Mouse (Mus musculus) bone marrow, adult 2 months (tissue): ENCODE results near the gene Eci3.

Source experiments
- CTCF ChIP-seq: fragments of 200-500 bp; IDR thresholded peaks from 2 replicates; pipeline ENCODE4 v1.5.1; 2011; ENCODE audit warnings: low read length, control low read depth; ENCODE audit not compliant: control insufficient read depth, insufficient read depth
- POLR2A ChIP-seq: fragments of 200-500 bp; IDR thresholded peaks from 2 replicates; pipeline ENCODE4 v1.6.1; 2011; ENCODE audit warnings: low read depth, mild to moderate bottlenecking, control low read depth, low read length, borderline replicate concordance; ENCODE audit not compliant: control insufficient read depth

- TF ChIP-seq CTCF (no peak), POLR2A (no peak)
Measured at GRCm38 (mm10) chr13:34973149-34973548, 9.5 kb upstream of the Eci3 start.
